Mouse (Mus musculus): ENCODE results near the gene Acot11.

DNA sequence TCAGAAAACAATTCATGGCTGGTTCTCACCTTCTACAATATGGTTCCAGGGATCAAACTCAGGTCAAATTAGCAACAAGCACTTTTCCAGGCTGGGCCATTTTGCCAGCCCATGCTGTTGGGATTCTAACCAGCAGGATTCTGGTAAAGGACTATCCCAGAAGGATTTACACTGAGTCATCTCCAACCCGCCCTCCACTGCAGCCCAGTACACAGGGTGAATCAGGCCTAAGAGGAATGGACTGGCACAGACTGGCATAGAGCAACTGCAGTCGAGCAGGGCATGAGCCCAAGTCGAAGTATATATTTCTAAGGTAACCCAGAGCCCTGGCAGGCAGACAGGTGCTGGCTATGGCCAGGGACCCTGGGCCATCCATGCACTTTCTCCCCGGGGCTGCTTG, 12.2 kb upstream of the Acot11 start:
- TF ChIP-seq POLR2A (IDR thresholded peaks at IDR 0.05; ENCODE audit: insufficient read depth, low read depth, low read length) (no peak), CTCF (IDR thresholded peaks at IDR 0.05; ENCODE audit: insufficient read depth, low read depth, low read length) (no peak)
